Mouse (Mus musculus): ENCODE results near the gene Fxyd3. TPM values are rescaled to one million over a fixed set of nuclear protein-coding genes. Genes with fewer than 3 reads are reported as not detected.

Gene Fxyd3
- polyA plus RNA-seq, 1 experiment from 2014 or later: 22.5 TPM

- no peak within 1 kb of the TSS for H3K4me3 ChIP-seq (replicated peaks; ENCODE audit: low read depth, low read length)
- ATAC-seq (replicated peaks; ENCODE audit: low FRiP score, low read depth) (peak; percentile 71), DNase-seq (ENCODE audit: low spot score) (peak; percentile 85)
- H3K9ac ChIP-seq (ENCODE audit: low read depth, low read length): no peak within 1 kb of the TSS
- no peak within 1 kb of the TSS for H3K27ac ChIP-seq
- H3K36me3 ChIP-seq (ENCODE audit: insufficient read depth, low read length): no peaks in the 10 kb centered on the region
- no peaks in the 10 kb centered on the region for H3K27me3 ChIP-seq (ENCODE audit: insufficient read depth, low read length)
- peak; percentile 95 for TF ChIP-seq CTCF (IDR thresholded peaks at IDR 0.05; ENCODE audit: low read depth)
- no peak within 1 kb of the TSS for H3K4me2 ChIP-seq (ENCODE audit: low read length)
- 0% methylated on average over 2 of the region's 2 CpGs for WGBS
- no peaks in the 10 kb centered on the region for H3K4me1 ChIP-seq (replicated peaks; ENCODE audit: insufficient read depth, low read length)
- no peaks in the 10 kb centered on the region for H3K9me3 ChIP-seq (replicated peaks; ENCODE audit: low read length)
Measured at GRCm38 (mm10) chr7:31059108-31059507, 17.4 kb downstream of the Fxyd3 start, which contains the start of gene Lgi4. Gene Lgi4, plus strand, starts transcription at chr7:31059342.

GRCm38 (mm10) chr7:31058211-31058610 lies 18.3 kb downstream of the Fxyd3 start:
- Histone ChIP-seq H3K9ac (ENCODE audit: low read depth, low read length) (no peak overlapping the region), H3K4me1 (replicated peaks; ENCODE audit: insufficient read depth, low read length) (no peaks in the 10 kb centered on the region), H3K9me3 (replicated peaks; ENCODE audit: low read length) (no peaks in the 10 kb centered on the region), H3K36me3 (ENCODE audit: insufficient read depth, low read length) (no peaks in the 10 kb centered on the region), H3K27me3 (ENCODE audit: insufficient read depth, low read length) (no peaks in the 10 kb centered on the region), H3K4me3 (replicated peaks; ENCODE audit: low read depth, low read length) (no peak overlapping the region), H3K27ac (no peak overlapping the region), H3K4me2 (ENCODE audit: low read length) (no peak overlapping the region)
- no peak for ATAC-seq (replicated peaks; ENCODE audit: low FRiP score, low read depth)
- TF ChIP-seq CTCF (IDR thresholded peaks at IDR 0.05; ENCODE audit: low read depth): no peak
- WGBS: 85% methylated on average over 6 of the region's 6 CpGs
- no peak for DNase-seq (ENCODE audit: low spot score)

- Histone ChIP-seq H3K9me3 (replicated peaks; ENCODE audit: low read length) (no peaks in the 10 kb centered on the region), H3K4me1 (replicated peaks; ENCODE audit: insufficient read depth, low read length) (peaks cover 3% of the 10 kb centered on the region; the same call in 1 of the 2 replicates), H3K27ac (no peak overlapping the region), H3K27me3 (ENCODE audit: insufficient read depth, low read length) (peaks cover 4% of the 10 kb centered on the region), H3K9ac (ENCODE audit: low read depth, low read length) (no peak overlapping the region), H3K36me3 (ENCODE audit: insufficient read depth, low read length) (no peaks in the 10 kb centered on the region), H3K4me2 (ENCODE audit: low read length) (no peak overlapping the region), H3K4me3 (replicated peaks; ENCODE audit: low read depth, low read length) (no peak overlapping the region)
- TF ChIP-seq CTCF (IDR thresholded peaks at IDR 0.05; ENCODE audit: low read depth): no peak
- WGBS: 65% methylated on average over 5 of the region's 5 CpGs
- ATAC-seq (replicated peaks; ENCODE audit: low FRiP score, low read depth): no peak
- no peak for DNase-seq (ENCODE audit: low spot score)
Measured at GRCm38 (mm10) chr7:31057730-31058129, 18.8 kb downstream of the Fxyd3 start.

- DNase-seq (ENCODE audit: low spot score) (no peak), ATAC-seq (replicated peaks; ENCODE audit: low FRiP score, low read depth) (no peak)
- Histone ChIP-seq H3K27ac (no peak within 1 kb of the TSS), H3K9ac (ENCODE audit: low read depth, low read length) (no peak within 1 kb of the TSS), H3K27me3 (ENCODE audit: insufficient read depth, low read length) (peaks cover 11% of the 10 kb centered on the region), H3K4me3 (replicated peaks; ENCODE audit: low read depth, low read length) (no peak within 1 kb of the TSS), H3K4me2 (ENCODE audit: low read length) (no peak within 1 kb of the TSS), H3K4me1 (replicated peaks; ENCODE audit: insufficient read depth, low read length) (peaks cover 9% of the 10 kb centered on the region), H3K36me3 (ENCODE audit: insufficient read depth, low read length) (no peaks in the 10 kb centered on the region), H3K9me3 (replicated peaks; ENCODE audit: low read length) (no peaks in the 10 kb centered on the region)
- WGBS: 73% methylated on average over 2 of the region's 2 CpGs
- no peak for TF ChIP-seq CTCF (IDR thresholded peaks at IDR 0.05; ENCODE audit: low read depth)
Measured at GRCm38 (mm10) chr7:31057071-31057470, 19.4 kb downstream of the Fxyd3 start, which contains the start of gene Fxyd1. Gene Fxyd1, minus strand, starts transcription at chr7:31057199.

GRCm38 (mm10) chr7:31056448-31056847 lies 20.1 kb downstream of the Fxyd3 start:
- no peak overlapping the region for H3K4me2 ChIP-seq (ENCODE audit: low read length)

GRCm38 (mm10) chr7:31055883-31056282 lies 20.6 kb downstream of the Fxyd3 start:
- no peak for TF ChIP-seq CTCF (IDR thresholded peaks at IDR 0.05; ENCODE audit: low read depth)
- no peaks in the 10 kb centered on the region for H3K36me3 ChIP-seq (ENCODE audit: insufficient read depth, low read length)
- no peak overlapping the region for H3K9ac ChIP-seq (ENCODE audit: low read depth, low read length)
- peaks cover 19% of the 10 kb centered on the region for H3K4me1 ChIP-seq (replicated peaks; ENCODE audit: insufficient read depth, low read length)
- WGBS: 35% methylated on average over 4 of the region's 4 CpGs
- H3K4me3 ChIP-seq (replicated peaks; ENCODE audit: low read depth, low read length): no peak overlapping the region
- no peak overlapping the region for H3K4me2 ChIP-seq (ENCODE audit: low read length)
- H3K27me3 ChIP-seq (ENCODE audit: insufficient read depth, low read length): peaks cover 22% of the 10 kb centered on the region
- DNase-seq (ENCODE audit: low spot score): peak; percentile 17
- H3K9me3 ChIP-seq (replicated peaks; ENCODE audit: low read length): no peaks in the 10 kb centered on the region
- H3K27ac ChIP-seq: no peak overlapping the region
- ATAC-seq (replicated peaks; ENCODE audit: low FRiP score, low read depth): no peak

More at GRCm38 (mm10) chr7:31056448-31056847, 20.1 kb downstream of the Fxyd3 start:
- no peak overlapping the region for H3K9ac ChIP-seq (ENCODE audit: low read depth, low read length)
- peaks cover 17% of the 10 kb centered on the region for H3K27me3 ChIP-seq (ENCODE audit: insufficient read depth, low read length)
- no peak for ATAC-seq (replicated peaks; ENCODE audit: low FRiP score, low read depth)
- TF ChIP-seq CTCF (IDR thresholded peaks at IDR 0.05; ENCODE audit: low read depth): no peak
- DNase-seq (ENCODE audit: low spot score): no peak
- peaks cover 14% of the 10 kb centered on the region for H3K4me1 ChIP-seq (replicated peaks; ENCODE audit: insufficient read depth, low read length)
- no peak overlapping the region for H3K4me3 ChIP-seq (replicated peaks; ENCODE audit: low read depth, low read length)
- no peak overlapping the region for H3K27ac ChIP-seq
- no peaks in the 10 kb centered on the region for H3K36me3 ChIP-seq (ENCODE audit: insufficient read depth, low read length)
- H3K9me3 ChIP-seq (replicated peaks; ENCODE audit: low read length): no peaks in the 10 kb centered on the region
- 59% methylated on average over 7 of the region's 7 CpGs for WGBS

- Histone ChIP-seq H3K36me3 (ENCODE audit: insufficient read depth, low read length) (no peaks in the 10 kb centered on the region), H3K27ac (peak overlapping the region; percentile 50), H3K9me3 (replicated peaks; ENCODE audit: low read length) (no peaks in the 10 kb centered on the region), H3K9ac (ENCODE audit: low read depth, low read length) (peak overlapping the region; percentile 46; the same call in 1 of the 2 replicates), H3K4me3 (replicated peaks; ENCODE audit: low read depth, low read length) (peak overlapping the region; percentile 21; the same call in 1 of the 2 replicates), H3K4me2 (ENCODE audit: low read length) (peak overlapping the region; percentile 46), H3K4me1 (replicated peaks; ENCODE audit: insufficient read depth, low read length) (peaks cover 19% of the 10 kb centered on the region), H3K27me3 (ENCODE audit: insufficient read depth, low read length) (peaks cover 26% of the 10 kb centered on the region)
- DNase-seq (ENCODE audit: low spot score) (peak; percentile 93), ATAC-seq (replicated peaks; ENCODE audit: low FRiP score, low read depth) (peak; percentile 83)
- TF ChIP-seq CTCF (IDR thresholded peaks at IDR 0.05; ENCODE audit: low read depth): no peak
- 10% methylated on average over 10 of the region's 10 CpGs for WGBS
Measured at GRCm38 (mm10) chr7:31055354-31055824, 21.1 kb downstream of the Fxyd3 start.

Measured in kidney, postnatal 0 days (tissue).